Mouse (Mus musculus): ENCODE data around the gene Wipi1. TPM values are rescaled to one million over a fixed set of nuclear protein-coding genes. Genes with fewer than 3 reads are reported as not detected.

Gene Wipi1
- total and polyA plus RNA-seq, 2 experiments from 2014 or later, result 40.8 to 65.4 TPM

GRCm38 (mm10) chr11:109652505-109652904 is 40.7 kb upstream of the Wipi1 start:
- Histone ChIP-seq H3K9ac (replicated peaks; ENCODE audit: low read depth, low read length) (peak overlapping the region; percentile 94), H3K9me3 (replicated peaks; ENCODE audit: control insufficient read depth, low read length) (no peaks in the 10 kb centered on the region), H3K4me2 (ENCODE audit: low read depth, low read length) (peak overlapping the region; percentile 66), H3K4me3 (ENCODE audit: low read depth, low read length) (peak overlapping the region; percentile 88), H3K4me1 (ENCODE audit: control insufficient read depth, insufficient read depth) (peaks cover 22% of the 10 kb centered on the region), H3K36me3 (replicated peaks; ENCODE audit: control insufficient read depth, insufficient read depth, low read length) (peaks cover 36% of the 10 kb centered on the region), H3K27me3 (ENCODE audit: control insufficient read depth, insufficient read depth, low read length) (no peaks in the 10 kb centered on the region), H3K27ac (ENCODE audit: low read depth) (peak overlapping the region; percentile 99; the same call in 1 of the 2 replicates)
- WGBS, result 7% methylated on average over 6 of the region's 6 CpGs
- TF ChIP-seq CTCF (IDR thresholded peaks at IDR 0.05; ENCODE audit: low read depth) (no peak), EP300 (IDR thresholded peaks at IDR 0.05; ENCODE audit: low read depth) (no peak)
- ATAC-seq (ENCODE audit: insufficient read depth, low read depth), result no peak
- DNase-seq (ENCODE audit: low spot score), result no peak

GRCm38 (mm10) chr11:109651566-109652024 is 39.8 kb upstream of the Wipi1 start:
- H3K4me1 ChIP-seq (ENCODE audit: control insufficient read depth, insufficient read depth), result peaks cover 22% of the 10 kb centered on the region

DNA sequence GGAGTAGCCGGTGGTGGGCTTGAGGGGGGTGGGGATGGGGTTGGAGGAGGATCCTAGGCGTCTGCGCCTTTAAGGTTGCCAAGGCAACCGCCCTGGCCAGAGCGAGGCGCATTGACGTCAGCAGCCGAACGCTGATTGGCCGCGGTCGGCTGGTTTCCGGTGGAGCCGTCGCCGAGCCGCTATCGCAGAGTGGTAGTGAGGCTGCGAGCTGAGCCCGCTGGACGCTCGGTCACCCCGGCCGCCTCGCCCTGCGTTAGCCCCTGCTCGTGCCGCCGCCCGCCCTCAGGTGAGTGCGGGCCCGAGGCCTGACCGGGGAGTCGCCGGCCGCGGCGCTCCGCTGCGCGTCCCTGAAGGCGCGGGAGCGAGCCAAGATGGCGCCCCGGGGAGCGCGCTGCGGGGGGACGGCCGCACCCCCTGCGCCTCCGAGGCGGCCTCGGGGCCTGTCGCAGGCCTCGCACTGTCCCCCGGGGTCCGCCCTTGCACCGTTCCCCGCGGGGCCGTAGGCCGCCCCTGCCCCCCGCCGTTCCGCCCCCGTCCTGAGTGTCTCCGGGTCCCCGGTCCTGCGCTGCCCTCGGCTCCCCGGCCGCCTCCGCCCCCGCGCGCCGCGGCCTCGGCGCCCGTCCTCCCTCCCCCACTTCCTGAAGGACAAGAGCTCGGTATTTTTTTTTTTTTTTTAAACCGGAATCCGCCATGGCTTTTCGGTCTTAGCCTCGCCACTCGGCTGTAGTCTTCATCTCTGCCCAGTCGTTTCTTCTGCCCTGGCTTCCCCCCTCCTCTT is 39.2 kb upstream of the Wipi1 start:
- H3K4me3 ChIP-seq (ENCODE audit: low read depth, low read length), result peak overlapping the region; percentile 88
- peaks cover 18% of the 10 kb centered on the region for H3K4me1 ChIP-seq (ENCODE audit: control insufficient read depth, insufficient read depth)
- H3K9me3 ChIP-seq (replicated peaks; ENCODE audit: control insufficient read depth, low read length), result no peaks in the 10 kb centered on the region
- TF ChIP-seq CTCF (IDR thresholded peaks at IDR 0.05; ENCODE audit: low read depth) (no peak), EP300 (IDR thresholded peaks at IDR 0.05; ENCODE audit: low read depth) (no peak)
- peak overlapping the region; percentile 66 for H3K4me2 ChIP-seq (ENCODE audit: low read depth, low read length)
- peak overlapping the region; percentile 99 for H3K27ac ChIP-seq (ENCODE audit: low read depth)
- DNase-seq (ENCODE audit: low spot score), result peak; percentile 94
- WGBS, result 0% methylated on average over 37 of the region's 90 CpGs
- peaks cover 22% of the 10 kb centered on the region for H3K36me3 ChIP-seq (replicated peaks; ENCODE audit: control insufficient read depth, insufficient read depth, low read length)
- H3K9ac ChIP-seq (replicated peaks; ENCODE audit: low read depth, low read length), result peak overlapping the region; percentile 94
- peak; percentile 93 for ATAC-seq (ENCODE audit: insufficient read depth, low read depth)
- no peaks in the 10 kb centered on the region for H3K27me3 ChIP-seq (ENCODE audit: control insufficient read depth, insufficient read depth, low read length)

More at GRCm38 (mm10) chr11:109651566-109652024, 39.8 kb upstream of the Wipi1 start:
- DNase-seq (ENCODE audit: low spot score) (peak; percentile 60), ATAC-seq (ENCODE audit: insufficient read depth, low read depth) (peak; percentile 9; the same call in 1 of the 2 replicates)
- H3K27ac ChIP-seq (ENCODE audit: low read depth), result peak overlapping the region; percentile 99
- 0% methylated on average over 21 of the region's 21 CpGs for WGBS
- peak overlapping the region; percentile 88 for H3K4me3 ChIP-seq (ENCODE audit: low read depth, low read length)
- H3K4me2 ChIP-seq (ENCODE audit: low read depth, low read length), result peak overlapping the region; percentile 66
- TF ChIP-seq EP300 (IDR thresholded peaks at IDR 0.05; ENCODE audit: low read depth) (no peak), CTCF (IDR thresholded peaks at IDR 0.05; ENCODE audit: low read depth) (no peak)
- peak overlapping the region; percentile 94 for H3K9ac ChIP-seq (replicated peaks; ENCODE audit: low read depth, low read length)
- H3K36me3 ChIP-seq (replicated peaks; ENCODE audit: control insufficient read depth, insufficient read depth, low read length), result peaks cover 28% of the 10 kb centered on the region
- no peaks in the 10 kb centered on the region for H3K9me3 ChIP-seq (replicated peaks; ENCODE audit: control insufficient read depth, low read length)
- H3K27me3 ChIP-seq (ENCODE audit: control insufficient read depth, insufficient read depth, low read length), result no peaks in the 10 kb centered on the region

DNA sequence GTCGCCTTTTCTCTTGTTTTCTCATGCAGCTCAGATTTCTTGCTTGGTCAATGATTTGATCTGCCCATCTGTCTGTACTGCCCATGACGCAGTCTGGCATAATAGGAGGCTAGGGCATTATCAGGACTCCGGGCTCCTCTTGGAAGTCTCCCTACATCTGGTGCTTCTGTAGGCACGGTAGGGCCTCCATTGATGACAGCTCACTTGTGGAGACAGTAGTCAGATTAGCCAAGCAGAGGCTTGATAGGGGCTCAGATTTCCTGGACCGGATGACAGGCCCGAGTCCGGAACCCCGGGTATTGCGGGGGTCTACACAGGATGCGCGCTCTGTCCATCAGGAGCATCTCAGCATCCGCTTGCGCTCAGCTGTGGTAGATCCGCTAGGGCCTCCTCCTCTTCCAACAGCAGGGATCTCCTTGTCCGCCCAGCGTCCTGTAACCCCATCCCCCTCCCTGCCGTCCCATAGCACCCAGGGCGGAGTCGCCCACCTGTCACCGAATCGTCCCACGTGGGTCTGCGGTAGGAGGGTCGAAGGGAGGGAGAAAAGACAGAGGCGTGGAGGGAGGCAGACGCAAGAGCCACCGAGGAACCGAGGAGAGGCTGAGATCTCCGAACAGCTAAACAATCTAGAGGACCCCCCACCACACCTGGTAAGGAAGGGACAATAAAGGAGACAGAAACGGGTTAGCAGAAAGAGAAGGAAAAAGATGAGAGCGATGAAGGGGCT is 38.4 kb upstream of the Wipi1 start:
- H3K4me1 ChIP-seq (ENCODE audit: control insufficient read depth, insufficient read depth), result peaks cover 18% of the 10 kb centered on the region
- peak; percentile 88 for ATAC-seq (ENCODE audit: insufficient read depth, low read depth)

GRCm38 (mm10) chr11:109649206-109649605 is 37.4 kb upstream of the Wipi1 start, which contains the start of gene Prkar1a:
Prkar1a (plus strand) TSS chr11:109649405.
- H3K9me3 ChIP-seq (replicated peaks; ENCODE audit: control insufficient read depth, low read length), result no peaks in the 10 kb centered on the region
- DNase-seq (ENCODE audit: low spot score) (no peak), ATAC-seq (ENCODE audit: insufficient read depth, low read depth) (no peak)
- peaks cover 6% of the 10 kb centered on the region; the same call in 1 of the 2 replicates for H3K36me3 ChIP-seq (replicated peaks; ENCODE audit: control insufficient read depth, insufficient read depth, low read length)
- H3K4me3 ChIP-seq (ENCODE audit: low read depth, low read length), result peak within 1 kb of the TSS; percentile 88
- H3K27me3 ChIP-seq (ENCODE audit: control insufficient read depth, insufficient read depth, low read length), result no peaks in the 10 kb centered on the region
- H3K4me1 ChIP-seq (ENCODE audit: control insufficient read depth, insufficient read depth), result peaks cover 18% of the 10 kb centered on the region
- TF ChIP-seq CTCF (IDR thresholded peaks at IDR 0.05; ENCODE audit: low read depth) (no peak), EP300 (IDR thresholded peaks at IDR 0.05; ENCODE audit: low read depth) (no peak)
- peak within 1 kb of the TSS; percentile 94 for H3K9ac ChIP-seq (replicated peaks; ENCODE audit: low read depth, low read length)
- peak within 1 kb of the TSS; percentile 99 for H3K27ac ChIP-seq (ENCODE audit: low read depth)
- WGBS, result 12% methylated on average over 8 of the region's 8 CpGs
- H3K4me2 ChIP-seq (ENCODE audit: low read depth, low read length), result peak within 1 kb of the TSS; percentile 66

More for the DNA sequence above, 38.4 kb upstream of the Wipi1 start:
- H3K9ac ChIP-seq (replicated peaks; ENCODE audit: low read depth, low read length), result peak overlapping the region; percentile 94
- H3K36me3 ChIP-seq (replicated peaks; ENCODE audit: control insufficient read depth, insufficient read depth, low read length), result peaks cover 14% of the 10 kb centered on the region; the same call in 1 of the 2 replicates
- DNase-seq (ENCODE audit: low spot score), result peak; percentile 95
- no peaks in the 10 kb centered on the region for H3K9me3 ChIP-seq (replicated peaks; ENCODE audit: control insufficient read depth, low read length)
- H3K27me3 ChIP-seq (ENCODE audit: control insufficient read depth, insufficient read depth, low read length), result no peaks in the 10 kb centered on the region
- TF ChIP-seq CTCF (IDR thresholded peaks at IDR 0.05; ENCODE audit: low read depth) (no peak), EP300 (IDR thresholded peaks at IDR 0.05; ENCODE audit: low read depth) (peak; percentile 79)
- peak overlapping the region; percentile 88 for H3K4me3 ChIP-seq (ENCODE audit: low read depth, low read length)
- 2% methylated on average over 31 of the region's 31 CpGs for WGBS
- H3K4me2 ChIP-seq (ENCODE audit: low read depth, low read length), result peak overlapping the region; percentile 66
- peak overlapping the region; percentile 99 for H3K27ac ChIP-seq (ENCODE audit: low read depth)
